ENCODE assay signal across 18 mouse cellular contexts in the genomic region with DNA sequence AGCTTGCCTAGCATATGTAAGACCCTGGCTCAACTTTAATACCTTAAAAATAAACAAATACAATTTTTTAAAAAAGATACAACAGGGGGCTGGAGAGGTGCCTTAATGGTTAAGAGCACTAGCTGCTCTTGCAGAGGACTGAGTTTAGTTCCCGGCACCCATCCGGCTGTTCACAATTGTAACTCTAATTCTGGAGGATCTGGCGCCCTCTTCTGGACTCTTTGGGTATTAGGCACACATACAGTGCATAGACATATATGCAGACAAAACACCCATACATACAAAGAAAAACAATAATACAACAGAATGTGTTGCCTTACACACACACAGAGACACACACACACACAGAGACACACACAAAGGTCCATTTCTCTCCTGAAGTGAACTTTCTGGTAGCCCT.
DNase-seq lines count a peak whose midpoint lies in the region; TF ChIP-seq lines count a peak whose summit lies in the region.
"Had no signal": no experiment of that assay in that cellular context is flagged by ENCODE, and none has a peak within 500 bp of the region (broad histone marks: within the 10 kb centered on the region; RNA-seq: fewer than 3 reads in every experiment).

No protein-coding gene starts in this region.

- intact Hi-C loops in gastrocnemius, adult 2 months (cut with DNase I) = no loop called here
- intact Hi-C loops in gastrocnemius, postnatal 36 days (cut with DNase I) = no loop called here
- intact Hi-C loops in left cerebral cortex, adult 2 months (cut with DNase I) = no loop called here
- intact Hi-C loops in left cerebral cortex, postnatal 25 days (cut with DNase I) = no loop called here

- DNase-seq in gastrocnemius, adult 2 months = no peak
- DNase-seq in gastrocnemius, postnatal 36 days = no peak
- DNase-seq in left cerebral cortex, adult 2 months (ENCODE audit: extremely low spot score in 1 of 2, low spot score in 2 of 2) = no peak
- DNase-seq in left cerebral cortex, postnatal 25 days (ENCODE audit: low spot score in 2 of 2) = no peak
- peak; percentile 35 for DNase-seq in thymus, postnatal 4 days
- no peak for DNase-seq in thymus, postnatal 10 days (ENCODE audit: low spot score in 2 of 2)
- DNase-seq in right cerebral cortex, postnatal 36 days (ENCODE audit: low spot score in 2 of 2) = no peak
- no peak for DNase-seq in adrenal gland, postnatal 36 days
- DNase-seq: cerebellum, adult 11-12 months; cerebellum, postnatal 10 days; heart, postnatal 4 days; kidney, adult 11 months; thymus, adult 2 months had no signal

- no peak overlapping the region for H3K27ac ChIP-seq in gastrocnemius, adult 2 months
- no peak overlapping the region for H3K27ac ChIP-seq in left cerebral cortex, adult 2 months
- H3K27ac ChIP-seq: embryonic facial prominence, embryonic 10.5 days; hindbrain, embryonic 15.5 days; liver, embryonic 12.5 days; midbrain, embryonic 10.5 days; neural tube, embryonic 15.5 days had no signal

- no peak overlapping the region for H3K4me3 ChIP-seq in gastrocnemius, adult 2 months
- no peak overlapping the region for H3K4me3 ChIP-seq in left cerebral cortex, adult 2 months
- H3K4me3 ChIP-seq: embryonic facial prominence, embryonic 10.5 days; hindbrain, embryonic 15.5 days; liver, embryonic 12.5 days; midbrain, embryonic 10.5 days; neural tube, embryonic 15.5 days had no signal

- peak; percentile 26; the same call in 1 of the 2 replicates for TF ChIP-seq CTCF in gastrocnemius, adult 2 months (IDR thresholded peaks at IDR 0.05)
- peak; percentile 23; the same call in 1 of the 2 replicates for TF ChIP-seq CTCF in left cerebral cortex, adult 2 months (IDR thresholded peaks at IDR 0.05)
